Mouse (Mus musculus) liver, adult 2 months (tissue): ENCODE measurements around the gene AC131692.1. TPM values are rescaled to one million over a fixed set of nuclear protein-coding genes. Genes with fewer than 3 reads are reported as not detected.

Experiments used
- DNase-seq: peaks from one replicate; pipeline ENCODE4 v3.0.0-alpha.2; 2011; ENCODE audit warnings: low read depth, low spot score; ENCODE audit errors: extremely low read depth
- H3K27ac ChIP-seq: fragments of 200-500 bp; replicated peaks from 2 replicates; pipeline ENCODE4 v1.5.1; 2012; ENCODE audit warnings: low read depth, mild to moderate bottlenecking, control low read depth, inconsistent platforms, low read length; ENCODE audit not compliant: insufficient read depth
- H3K27me3 ChIP-seq: fragments of 200-500 bp; 2 replicates; pipeline ENCODE4 v1.6.1; 2012; ENCODE audit warnings: mild to moderate bottlenecking, moderate library complexity, low read length, inconsistent platforms; ENCODE audit not compliant: control insufficient read depth, insufficient read depth
- H3K36me3 ChIP-seq: fragments of 200-500 bp; 2 replicates; pipeline ENCODE4 v1.6.1; 2012; ENCODE audit warnings: low read length, inconsistent platforms; ENCODE audit not compliant: control insufficient read depth, insufficient read depth
- H3K4me1 ChIP-seq: fragments of 200-500 bp; 2 replicates; pipeline ENCODE4 v1.6.1; 2011; ENCODE audit warnings: low read length; ENCODE audit not compliant: control insufficient read depth, insufficient read depth
- H3K4me3 ChIP-seq: fragments of 200-500 bp; 2 replicates; pipeline ENCODE4 v1.5.1; 2011; ENCODE audit warnings: low read depth, mild to moderate bottlenecking, control low read depth, low read length, moderate library complexity; ENCODE audit not compliant: insufficient read depth
- H3K79me2 ChIP-seq: fragments of 200-500 bp; 2 replicates; pipeline ENCODE4 v1.6.1; 2012; ENCODE audit warnings: inconsistent platforms, mild to moderate bottlenecking, low read length, moderate library complexity; ENCODE audit not compliant: control insufficient read depth, insufficient read depth
- H3K9ac ChIP-seq: fragments of 200-500 bp; 2 replicates; pipeline ENCODE4 v1.6.1; 2012; ENCODE audit warnings: low read depth, mild to moderate bottlenecking, control low read depth, inconsistent platforms, low read length
- CTCF ChIP-seq: fragments of 200-500 bp; IDR thresholded peaks from 2 replicates; pipeline ENCODE4 v1.5.1; 2011; ENCODE audit warnings: low read depth, low read length, control low read depth
- POLR2A ChIP-seq: fragments of 200-500 bp; IDR thresholded peaks from 2 replicates; pipeline ENCODE4 v1.6.1; 2011; ENCODE audit warnings: low read length, control low read depth; ENCODE audit not compliant: insufficient read depth; ENCODE audit errors: extremely low read depth
- WGBS: fragments of 180-500 bp; shearing (Covaris S2); methylation state at CpG from one replicate; pipeline ENCODE4 v1.1.7; 2018; 5-methylcytosine and 5-hydroxymethylcytosine counted together
- polyA plus RNA-seq: library from polyadenylated mRNA; depleted of rRNA; stranded (reverse); fragments of >200 nt; gene quantifications from 2 replicates; pipeline ENCODE4 v1.2.3, GENCODE M21; 2012
- total RNA-seq: library from RNA; depleted of rRNA; stranded (reverse); fragments of >200 nt; gene quantifications from 2 replicates; pipeline ENCODE4 v1.2.3, GENCODE M21; 2014

AC131692.1 gene
- total and polyA plus RNA-seq, 2 experiments, result not detected

GRCm38 (mm10) chr19:6058513-6058912, 35.7 kb upstream of the AC131692.1 start:
- no peaks in the 10 kb centered on the region; the same call in 1 of the 2 replicates for H3K79me2 ChIP-seq
- 6% methylated on average over 5 of the region's 5 CpGs for WGBS
- H3K27me3 ChIP-seq, result no peaks in the 10 kb centered on the region
- H3K4me1 ChIP-seq, result peaks cover 24% of the 10 kb centered on the region
- peak overlapping the region; percentile 87 for H3K4me3 ChIP-seq
- TF ChIP-seq POLR2A (no peak), CTCF (no peak)
- H3K27ac ChIP-seq, result peak overlapping the region; percentile 82
- H3K36me3 ChIP-seq, result peaks cover 18% of the 10 kb centered on the region; the same call in 1 of the 2 replicates
- peak overlapping the region; percentile 91 for H3K9ac ChIP-seq
- DNase-seq, result no peak

- TF ChIP-seq CTCF (no peak), POLR2A (no peak)
- H3K4me1 ChIP-seq, result peaks cover 24% of the 10 kb centered on the region
Observed at GRCm38 (mm10) chr19:6058966-6059365, 35.3 kb upstream of the AC131692.1 start.

GRCm38 (mm10) chr19:6061021-6061533, 33.1 kb upstream of the AC131692.1 start, which contains the start of gene Znhit2:
Gene Znhit2 (plus strand): TSS chr19:6061192.
- peak; percentile 89 for DNase-seq
- under 1% methylated on average over 58 of the region's 58 CpGs for WGBS
- Histone ChIP-seq H3K79me2 (no peaks in the 10 kb centered on the region; the same call in 1 of the 2 replicates), H3K9ac (peak within 1 kb of the TSS; percentile 86), H3K27me3 (no peaks in the 10 kb centered on the region), H3K36me3 (peaks cover 2% of the 10 kb centered on the region; the same call in 1 of the 2 replicates), H3K4me3 (peak within 1 kb of the TSS; percentile 78), H3K27ac (peak within 1 kb of the TSS; percentile 77), H3K4me1 (peaks cover 24% of the 10 kb centered on the region)
- TF ChIP-seq POLR2A (peak; percentile 49; the same call in 1 of the 2 replicates), CTCF (no peak)

More at GRCm38 (mm10) chr19:6058966-6059365, 35.3 kb upstream of the AC131692.1 start:
- peak; percentile 80 for DNase-seq
- Histone ChIP-seq H3K36me3 (peaks cover 13% of the 10 kb centered on the region; the same call in 1 of the 2 replicates), H3K27ac (peak overlapping the region; percentile 82), H3K79me2 (no peaks in the 10 kb centered on the region; the same call in 1 of the 2 replicates), H3K9ac (peak overlapping the region; percentile 91), H3K27me3 (no peaks in the 10 kb centered on the region), H3K4me3 (peak overlapping the region; percentile 87)
- WGBS, result 20% methylated on average over 5 of the region's 5 CpGs

- peaks cover 28% of the 10 kb centered on the region for H3K4me1 ChIP-seq
- peak; percentile 72 for DNase-seq
Observed at GRCm38 (mm10) chr19:6061641-6062302, 32.4 kb upstream of the AC131692.1 start.

GRCm38 (mm10) chr19:6062418-6062817, 31.8 kb upstream of the AC131692.1 start:
- Histone ChIP-seq H3K79me2 (peaks cover 5% of the 10 kb centered on the region; the same call in 1 of the 2 replicates), H3K27me3 (no peaks in the 10 kb centered on the region), H3K9ac (peak overlapping the region; percentile 86), H3K27ac (peak overlapping the region; percentile 77), H3K4me1 (peaks cover 28% of the 10 kb centered on the region), H3K36me3 (peaks cover 2% of the 10 kb centered on the region; the same call in 1 of the 2 replicates), H3K4me3 (peak overlapping the region; percentile 78)
- no peak for TF ChIP-seq CTCF
- no peak for TF ChIP-seq POLR2A
- WGBS, result 12% methylated on average over 5 of the region's 5 CpGs
- peak; percentile 71 for DNase-seq

More at GRCm38 (mm10) chr19:6061641-6062302, 32.4 kb upstream of the AC131692.1 start:
- peak overlapping the region; percentile 86 for H3K9ac ChIP-seq
- H3K27me3 ChIP-seq, result no peaks in the 10 kb centered on the region
- TF ChIP-seq POLR2A, result peak; percentile 52; the same call in 1 of the 2 replicates
- TF ChIP-seq CTCF, result no peak
- H3K36me3 ChIP-seq, result peaks cover 2% of the 10 kb centered on the region; the same call in 1 of the 2 replicates
- peak overlapping the region; percentile 78 for H3K4me3 ChIP-seq
- H3K79me2 ChIP-seq, result peaks cover 5% of the 10 kb centered on the region; the same call in 1 of the 2 replicates
- peak overlapping the region; percentile 77 for H3K27ac ChIP-seq
- under 1% methylated on average over 44 of the region's 44 CpGs for WGBS
